Mouse (Mus musculus) CD4-positive, CD25-positive, alpha-beta regulatory T cell, adult 9 weeks (primary cell): ENCODE results near the gene Nxnl2. TPM values are rescaled to one million over a fixed set of nuclear protein-coding genes. Genes with fewer than 3 reads are reported as not detected.

ENCODE experiments used
- polyA plus RNA-seq: library from polyadenylated mRNA; unstranded; fragments of 100-300 nt; shearing (Covaris generic); gene quantifications from one replicate; pipeline ENCODE4 v1.2.1, GENCODE M21; 2017

Nxnl2 gene
- 0.33 TPM for polyA plus RNA-seq

DNA sequence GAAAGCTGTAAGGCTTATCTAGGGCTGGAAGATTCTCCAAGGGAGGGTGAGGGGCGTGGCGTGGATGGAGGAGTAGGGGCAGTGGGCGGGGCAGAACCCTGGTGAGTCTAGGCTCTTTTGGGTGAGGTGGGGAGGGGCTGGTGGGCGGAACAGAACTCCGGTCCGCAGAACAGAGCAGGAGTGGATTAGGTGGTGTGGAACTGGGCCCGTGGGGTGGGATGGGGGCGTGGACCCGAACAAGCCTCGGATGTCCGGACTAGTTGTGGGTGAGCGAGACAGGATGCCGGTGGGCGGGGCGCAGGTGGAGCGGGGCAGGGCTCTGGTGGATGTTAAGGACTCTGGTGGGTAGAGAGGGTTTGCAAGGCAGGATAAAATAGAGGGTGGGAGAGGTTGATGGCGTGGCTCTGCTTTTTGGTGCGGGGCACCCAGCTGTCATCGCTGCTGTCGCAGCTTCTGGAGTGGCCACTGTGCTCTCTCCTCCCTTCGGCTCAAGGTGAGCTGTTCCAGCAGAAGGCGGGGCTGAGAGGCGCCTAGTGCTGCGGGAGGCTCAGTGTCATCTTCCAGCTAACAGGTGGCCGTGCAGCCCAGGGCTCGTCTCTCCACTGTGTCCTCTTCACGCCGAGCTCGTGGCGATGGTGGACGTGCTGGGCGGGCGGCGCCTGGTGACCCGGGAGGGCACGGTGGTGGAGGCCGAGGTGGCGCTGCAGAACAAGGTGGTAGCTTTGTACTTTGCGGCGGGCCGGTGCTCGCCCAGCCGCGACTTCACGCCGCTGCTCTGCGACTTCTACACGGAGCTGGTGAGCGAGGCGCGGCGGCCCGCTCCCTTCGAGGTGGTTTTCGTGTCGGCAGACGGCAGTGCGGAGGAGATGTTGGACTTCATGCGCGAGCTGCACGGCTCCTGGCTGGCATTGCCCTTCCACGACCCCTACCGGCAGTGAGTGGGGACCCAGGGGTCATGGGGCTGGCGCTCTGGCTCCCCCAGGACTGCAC is at the start of gene Nxnl2:
TSS of gene Nxnl2 (plus strand) at position 332 of the 990 bp plus-strand sequence.

Other genes starting within 250 kb of the Nxnl2 start
- gene Spin1, start 70.1 kb upstream of the Nxnl2 start, polyA plus RNA-seq, result 37.7 TPM
- gene S1pr3, start 237.6 kb downstream of the Nxnl2 start, polyA plus RNA-seq, result 0.07 TPM